Comparison of ENCODE assay signal across 33 mouse cellular contexts in genomic region chr4:14101301-14101700, GRCm38 (mm10).
"Had no signal": no experiment of that assay in that cellular context is flagged by ENCODE, and none has a peak within 500 bp of the region (broad histone marks: within the 10 kb centered on the region; RNA-seq: fewer than 3 reads in every experiment).

No protein-coding gene starts in this region.

- H3K36me3 ChIP-seq: heart, embryonic 12.5 days; heart, embryonic 13.5 days; heart, embryonic 15.5 days; hindbrain, embryonic 10.5 days; hindbrain, embryonic 12.5 days; hindbrain, embryonic 15.5 days; intestine, embryonic 15.5 days; kidney, embryonic 15.5 days had no signal

- H3K27me3 ChIP-seq: heart, embryonic 12.5 days; heart, embryonic 13.5 days; heart, embryonic 15.5 days; hindbrain, embryonic 12.5 days; hindbrain, embryonic 15.5 days; intestine, embryonic 15.5 days; kidney, embryonic 15.5 days had no signal

- H3K4me3 ChIP-seq: heart, embryonic 12.5 days; heart, embryonic 13.5 days; heart, embryonic 15.5 days; hindbrain, embryonic 10.5 days; hindbrain, embryonic 12.5 days; hindbrain, embryonic 15.5 days; intestine, embryonic 15.5 days; kidney, embryonic 15.5 days; layer of hippocampus, adult 2 months; left cerebral cortex, adult 2 months had no signal

- ATAC-seq: hindbrain, embryonic 16.5 days; hindbrain, postnatal 0 days; inflammation-experienced regulatory T-cells, adult 6 months; intestine, embryonic 15.5 days; intestine, embryonic 16.5 days; intestine, postnatal 0 days had no signal

- H3K27ac ChIP-seq: heart, embryonic 13.5 days; heart, embryonic 15.5 days; hindbrain, embryonic 10.5 days; hindbrain, embryonic 12.5 days; hindbrain, embryonic 14.5 days; hindbrain, embryonic 15.5 days; hindbrain, postnatal 0 days; intestine, embryonic 15.5 days; kidney, embryonic 15.5 days; kidney, postnatal 0 days; layer of hippocampus, adult 2 months; left cerebral cortex, adult 2 months had no signal

- DNase-seq: heart, postnatal 10 days; heart, postnatal 36 days; heart, postnatal 4 days; kidney, adult 11 months; kidney, adult 18-20 months; kidney, adult 2 months; kidney, adult 8-10 months; kidney, adult 9 months; kidney, postnatal 10 days; kidney, postnatal 14 days; kidney, postnatal 25 days; kidney, postnatal 36 days; kidney, postnatal 4 days; layer of hippocampus, adult 9-11 months; layer of hippocampus, postnatal 36 days had no signal

- H3K4me2 ChIP-seq: heart, embryonic 11.5 days; heart, embryonic 12.5 days; heart, embryonic 13.5 days; heart, embryonic 15.5 days; hindbrain, embryonic 12.5 days; hindbrain, embryonic 14.5 days; hindbrain, embryonic 15.5 days; intestine, embryonic 15.5 days; kidney, embryonic 15.5 days had no signal

- H3K9ac ChIP-seq: heart, embryonic 12.5 days; heart, embryonic 13.5 days; heart, embryonic 15.5 days; hindbrain, embryonic 12.5 days; hindbrain, embryonic 14.5 days; hindbrain, embryonic 15.5 days; intestine, embryonic 15.5 days; kidney, embryonic 15.5 days had no signal

- H3K9me3 ChIP-seq: heart, embryonic 12.5 days; heart, embryonic 13.5 days; heart, embryonic 15.5 days; hindbrain, embryonic 10.5 days; hindbrain, embryonic 12.5 days; hindbrain, embryonic 15.5 days; intestine, embryonic 15.5 days; kidney, embryonic 15.5 days had no signal

- H3K4me1 ChIP-seq: heart, embryonic 12.5 days; heart, embryonic 13.5 days; heart, embryonic 15.5 days; intestine, embryonic 15.5 days; kidney, embryonic 15.5 days had no signal
